Mouse (Mus musculus) cortical plate, adult 2 months (tissue): ENCODE data around the gene Saxo1. TPM values are rescaled to one million over a fixed set of nuclear protein-coding genes. Genes with fewer than 3 reads are reported as not detected.

Experiments used
- H3K27ac ChIP-seq: fragments of 200-500 bp; 2 replicates; pipeline ENCODE4 v1.5.1; 2012; ENCODE audit warnings: low read length, control low read depth, inconsistent platforms; ENCODE audit not compliant: insufficient read depth
- H3K4me1 ChIP-seq: fragments of 200-500 bp; 2 replicates; pipeline ENCODE4 v1.6.1; 2011; ENCODE audit warnings: low read length; ENCODE audit not compliant: control insufficient read depth, insufficient read depth
- H3K4me3 ChIP-seq: fragments of 200-500 bp; 2 replicates; pipeline ENCODE4 v1.5.1; 2011; ENCODE audit warnings: mild to moderate bottlenecking, low read length, control low read depth; ENCODE audit not compliant: insufficient read depth
- CTCF ChIP-seq: fragments of 200-500 bp; IDR thresholded peaks from 2 replicates; pipeline ENCODE4 v1.5.1; 2011; ENCODE audit warnings: mild to moderate bottlenecking, control low read depth, low read length; ENCODE audit not compliant: insufficient read depth; ENCODE audit errors: extremely low read depth
- POLR2A ChIP-seq: fragments of 200-500 bp; IDR thresholded peaks from 2 replicates; pipeline ENCODE4 v1.6.1; 2011; ENCODE audit warnings: mild to moderate bottlenecking, low read length, control low read depth; ENCODE audit not compliant: insufficient read depth; ENCODE audit errors: extremely low read depth
- polyA plus RNA-seq: library from polyadenylated mRNA; depleted of rRNA; stranded (reverse); fragments of >200 nt; gene quantifications from 2 replicates; pipeline ENCODE4 v1.2.3, GENCODE M21; 2012

The Saxo1 gene
- polyA plus RNA-seq, 1 experiment, result 0.06 TPM

GRCm38 (mm10) chr4:86559006-86559405, 878 bp upstream of the Saxo1 start:
- no peaks in the 10 kb centered on the region for H3K4me1 ChIP-seq
- H3K27ac ChIP-seq, result no peak overlapping the region
- TF ChIP-seq CTCF, result no peak
- no peak for TF ChIP-seq POLR2A
- H3K4me3 ChIP-seq, result no peak overlapping the region

- TF ChIP-seq CTCF (no peak), POLR2A (no peak)
These were observed 757 bp downstream of the Saxo1 start for GRCm38 (mm10) chr4:86557371-86557770.

GRCm38 (mm10) chr4:86555035-86555707, 3.0 kb downstream of the Saxo1 start:
- H3K4me1 ChIP-seq, result no peaks in the 10 kb centered on the region
- no peak overlapping the region for H3K4me3 ChIP-seq
- TF ChIP-seq CTCF, result peak; percentile 51; the same call in 1 of the 2 replicates
- TF ChIP-seq POLR2A, result no peak
- H3K27ac ChIP-seq, result no peak overlapping the region

More at GRCm38 (mm10) chr4:86557371-86557770, 757 bp downstream of the Saxo1 start:
- no peak overlapping the region for H3K4me3 ChIP-seq
- no peaks in the 10 kb centered on the region for H3K4me1 ChIP-seq
- no peak overlapping the region for H3K27ac ChIP-seq

- Histone ChIP-seq H3K27ac (no peak overlapping the region), H3K4me3 (no peak overlapping the region), H3K4me1 (peaks cover 2% of the 10 kb centered on the region)
- TF ChIP-seq POLR2A (no peak), CTCF (no peak)
These were observed 9.8 kb downstream of the Saxo1 start for GRCm38 (mm10) chr4:86548332-86548731.

GRCm38 (mm10) chr4:86545615-86546014, 12.5 kb downstream of the Saxo1 start:
- Histone ChIP-seq H3K27ac (no peak overlapping the region), H3K4me3 (no peak overlapping the region), H3K4me1 (peaks cover 2% of the 10 kb centered on the region)
- TF ChIP-seq POLR2A (no peak), CTCF (peak; percentile 24; the same call in 1 of the 2 replicates)

GRCm38 (mm10) chr4:86543999-86544398, 14.1 kb downstream of the Saxo1 start:
- Histone ChIP-seq H3K4me3 (no peak overlapping the region), H3K27ac (no peak overlapping the region), H3K4me1 (peaks cover 2% of the 10 kb centered on the region)
- TF ChIP-seq CTCF, result no peak
- no peak for TF ChIP-seq POLR2A

- no peak overlapping the region for H3K27ac ChIP-seq
- H3K4me3 ChIP-seq, result no peak overlapping the region
- TF ChIP-seq POLR2A (no peak), CTCF (no peak)
- H3K4me1 ChIP-seq, result peaks cover 2% of the 10 kb centered on the region
These were observed 16.6 kb downstream of the Saxo1 start for GRCm38 (mm10) chr4:86541573-86541972.

- H3K4me1 ChIP-seq, result no peaks in the 10 kb centered on the region; the same call in 1 of the 2 replicates
- no peak overlapping the region for H3K27ac ChIP-seq
- TF ChIP-seq POLR2A (no peak), CTCF (no peak)
- no peak overlapping the region for H3K4me3 ChIP-seq
These were observed 19.2 kb downstream of the Saxo1 start for GRCm38 (mm10) chr4:86538936-86539335.

GRCm38 (mm10) chr4:86537972-86538371, 20.2 kb downstream of the Saxo1 start:
- no peak overlapping the region for H3K27ac ChIP-seq
- H3K4me1 ChIP-seq, result no peaks in the 10 kb centered on the region
- no peak overlapping the region for H3K4me3 ChIP-seq
- TF ChIP-seq CTCF (peak; percentile 48), POLR2A (no peak)

- TF ChIP-seq POLR2A, result no peak
- TF ChIP-seq CTCF, result no peak
- H3K4me3 ChIP-seq, result no peak overlapping the region
- no peaks in the 10 kb centered on the region for H3K4me1 ChIP-seq
- no peak overlapping the region for H3K27ac ChIP-seq
These were observed 24.0 kb downstream of the Saxo1 start for GRCm38 (mm10) chr4:86534091-86534481.
